Mouse (Mus musculus): ENCODE measurements at regions not wholly inside any gene's neighbourhood (a gene's known extent, or its start where the extent isn't known, plus 50 kb on each side); places are given as distances from the start of the nearest gene placed in this dataset.
A peak's percentile ranks its signal among the peaks of the same experiment; 100 is the strongest.

- Histone ChIP-seq H3K4me3 (no peak overlapping the region), H3K4me2 (no peak overlapping the region)
- 93% methylated on average over 6 of the region's 6 CpGs for WGBS
Measured at GRCm38 (mm10) chr10:111702435-111702834, 196.3 kb downstream of the Phlda1 start.

GRCm38 (mm10) chr10:111703447-111703846 lies 197.4 kb downstream of the Phlda1 start:
- Histone ChIP-seq H3K4me1 (no peaks in the 10 kb centered on the region), H3K4me2 (no peak overlapping the region), H3K9me3 (no peaks in the 10 kb centered on the region), H3K27ac (no peak overlapping the region), H3K9ac (no peak overlapping the region), H3K36me3 (no peaks in the 10 kb centered on the region), H3K4me3 (no peak overlapping the region), H3K27me3 (no peaks in the 10 kb centered on the region)
- WGBS: 87% methylated on average over 3 of the region's 3 CpGs
- ATAC-seq (ENCODE audit: borderline replicate concordance, extremely low read depth, low FRiP score, low TSS enrichment): no peak

More at GRCm38 (mm10) chr10:111702435-111702834, 196.3 kb downstream of the Phlda1 start:
- Histone ChIP-seq H3K27me3 (no peaks in the 10 kb centered on the region), H3K4me1 (no peaks in the 10 kb centered on the region), H3K27ac (no peak overlapping the region), H3K9ac (no peak overlapping the region), H3K9me3 (no peaks in the 10 kb centered on the region), H3K36me3 (no peaks in the 10 kb centered on the region)
- ATAC-seq (ENCODE audit: borderline replicate concordance, extremely low read depth, low FRiP score, low TSS enrichment): no peak

- no peaks in the 10 kb centered on the region for H3K9me3 ChIP-seq
- peaks cover 8% of the 10 kb centered on the region; the same call in 1 of the 2 replicates for H3K4me1 ChIP-seq
- H3K27ac ChIP-seq: no peak overlapping the region
- H3K36me3 ChIP-seq: no peaks in the 10 kb centered on the region
- 74% methylated on average over 5 of the region's 5 CpGs for WGBS
- no peak overlapping the region for H3K4me3 ChIP-seq
- ATAC-seq (ENCODE audit: borderline replicate concordance, extremely low read depth, low FRiP score, low TSS enrichment): no peak
- H3K4me2 ChIP-seq: no peak overlapping the region
- no peaks in the 10 kb centered on the region for H3K27me3 ChIP-seq
- H3K9ac ChIP-seq: no peak overlapping the region
Measured at GRCm38 (mm10) chr10:111711519-111712113, 205.5 kb downstream of the Phlda1 start.

GRCm38 (mm10) chr10:111712991-111713390 lies 206.9 kb downstream of the Phlda1 start:
- no peaks in the 10 kb centered on the region for H3K9me3 ChIP-seq
- no peak overlapping the region for H3K4me2 ChIP-seq
- H3K27me3 ChIP-seq: no peaks in the 10 kb centered on the region
- peaks cover 8% of the 10 kb centered on the region; the same call in 1 of the 2 replicates for H3K4me1 ChIP-seq
- H3K4me3 ChIP-seq: no peak overlapping the region
- WGBS: 90% methylated on average over 7 of the region's 7 CpGs
- no peak overlapping the region for H3K9ac ChIP-seq
- no peak for ATAC-seq (ENCODE audit: borderline replicate concordance, extremely low read depth, low FRiP score, low TSS enrichment)
- no peak overlapping the region for H3K27ac ChIP-seq
- no peaks in the 10 kb centered on the region for H3K36me3 ChIP-seq

GRCm38 (mm10) chr10:111713676-111714075 lies 207.6 kb downstream of the Phlda1 start:
- no peak; the same call in 1 of the 2 replicates for ATAC-seq (ENCODE audit: borderline replicate concordance, extremely low read depth, low FRiP score, low TSS enrichment)
- H3K9ac ChIP-seq: no peak overlapping the region
- H3K36me3 ChIP-seq: no peaks in the 10 kb centered on the region
- no peaks in the 10 kb centered on the region for H3K9me3 ChIP-seq
- peaks cover 8% of the 10 kb centered on the region; the same call in 1 of the 2 replicates for H3K4me1 ChIP-seq
- H3K4me3 ChIP-seq: no peak overlapping the region
- H3K4me2 ChIP-seq: no peak overlapping the region
- no peak overlapping the region for H3K27ac ChIP-seq
- no peaks in the 10 kb centered on the region for H3K27me3 ChIP-seq

GRCm38 (mm10) chr10:111715172-111715571 lies 209.1 kb downstream of the Phlda1 start:
- H3K9me3 ChIP-seq: no peaks in the 10 kb centered on the region
- no peak overlapping the region for H3K4me2 ChIP-seq
- peaks cover 13% of the 10 kb centered on the region; the same call in 1 of the 2 replicates for H3K4me1 ChIP-seq
- WGBS: 21% methylated on average over 6 of the region's 6 CpGs
- no peak overlapping the region for H3K9ac ChIP-seq
- ATAC-seq (ENCODE audit: borderline replicate concordance, extremely low read depth, low FRiP score, low TSS enrichment): no peak
- no peaks in the 10 kb centered on the region for H3K27me3 ChIP-seq
- no peaks in the 10 kb centered on the region for H3K36me3 ChIP-seq
- no peak overlapping the region for H3K27ac ChIP-seq
- H3K4me3 ChIP-seq: no peak overlapping the region

- no peak for ATAC-seq (ENCODE audit: borderline replicate concordance, extremely low read depth, low FRiP score, low TSS enrichment)
- Histone ChIP-seq H3K4me1 (peaks cover 13% of the 10 kb centered on the region; the same call in 1 of the 2 replicates), H3K27ac (no peak overlapping the region), H3K36me3 (no peaks in the 10 kb centered on the region), H3K9ac (no peak overlapping the region), H3K4me3 (no peak overlapping the region), H3K27me3 (no peaks in the 10 kb centered on the region), H3K4me2 (no peak overlapping the region), H3K9me3 (no peaks in the 10 kb centered on the region)
- WGBS: 71% methylated on average over 5 of the region's 5 CpGs
Measured at GRCm38 (mm10) chr10:111719632-111720031, 213.5 kb downstream of the Phlda1 start.

GRCm38 (mm10) chr10:111721068-111721467 lies 215.0 kb downstream of the Phlda1 start:
- Histone ChIP-seq H3K4me3 (no peak overlapping the region), H3K4me2 (no peak overlapping the region), H3K36me3 (no peaks in the 10 kb centered on the region), H3K27ac (no peak overlapping the region), H3K9me3 (no peaks in the 10 kb centered on the region), H3K9ac (no peak overlapping the region), H3K4me1 (0 out of 2 replicates have a peak, but pooled peaks cover 5% of the 10 kb centered on the region), H3K27me3 (no peaks in the 10 kb centered on the region)
- 66% methylated on average over 5 of the region's 5 CpGs for WGBS
- ATAC-seq (ENCODE audit: borderline replicate concordance, extremely low read depth, low FRiP score, low TSS enrichment): no peak

- no peak overlapping the region for H3K4me3 ChIP-seq
- H3K4me2 ChIP-seq: no peak overlapping the region
- no peak for ATAC-seq (ENCODE audit: borderline replicate concordance, extremely low read depth, low FRiP score, low TSS enrichment)
- H3K36me3 ChIP-seq: no peaks in the 10 kb centered on the region
- 0 out of 2 replicates have a peak, but pooled peaks cover 5% of the 10 kb centered on the region for H3K4me1 ChIP-seq
- H3K9me3 ChIP-seq: no peaks in the 10 kb centered on the region
- H3K27me3 ChIP-seq: no peaks in the 10 kb centered on the region
- no peak overlapping the region for H3K27ac ChIP-seq
- WGBS: 79% methylated on average over 2 of the region's 2 CpGs
- H3K9ac ChIP-seq: no peak overlapping the region
Measured at GRCm38 (mm10) chr10:111723885-111724284, 217.8 kb downstream of the Phlda1 start.

GRCm38 (mm10) chr10:111724574-111725414 lies 218.7 kb downstream of the Phlda1 start:
- Histone ChIP-seq H3K36me3 (no peaks in the 10 kb centered on the region), H3K27me3 (no peaks in the 10 kb centered on the region), H3K4me3 (no peak overlapping the region), H3K9ac (no peak overlapping the region), H3K4me2 (no peak overlapping the region), H3K4me1 (0 out of 2 replicates have a peak, but pooled peaks cover 1% of the 10 kb centered on the region), H3K27ac (no peak overlapping the region), H3K9me3 (no peaks in the 10 kb centered on the region)
- WGBS: 53% methylated on average over 7 of the region's 7 CpGs
- no peak for ATAC-seq (ENCODE audit: borderline replicate concordance, extremely low read depth, low FRiP score, low TSS enrichment)

GRCm38 (mm10) chr10:111736026-111736425 lies 229.9 kb downstream of the Phlda1 start:
- no peak for ATAC-seq (ENCODE audit: borderline replicate concordance, extremely low read depth, low FRiP score, low TSS enrichment)
- Histone ChIP-seq H3K4me2 (no peak overlapping the region), H3K4me1 (peaks cover 14% of the 10 kb centered on the region), H3K9ac (no peak overlapping the region), H3K27me3 (no peaks in the 10 kb centered on the region), H3K36me3 (no peaks in the 10 kb centered on the region), H3K27ac (no peak overlapping the region), H3K4me3 (no peak overlapping the region), H3K9me3 (no peaks in the 10 kb centered on the region)
- WGBS: 35% methylated on average over 3 of the region's 3 CpGs

GRCm38 (mm10) chr10:111739471-111740138 lies 232.9 kb upstream of the Krr1 start:
- 27% methylated on average over 5 of the region's 5 CpGs for WGBS
- H3K4me3 ChIP-seq: no peak overlapping the region
- no peaks in the 10 kb centered on the region for H3K27me3 ChIP-seq
- H3K4me2 ChIP-seq: no peak overlapping the region
- ATAC-seq (ENCODE audit: borderline replicate concordance, extremely low read depth, low FRiP score, low TSS enrichment): no peak
- no peak overlapping the region for H3K9ac ChIP-seq
- peak overlapping the region; percentile 83 for H3K27ac ChIP-seq
- H3K36me3 ChIP-seq: no peaks in the 10 kb centered on the region
- no peaks in the 10 kb centered on the region for H3K9me3 ChIP-seq
- H3K4me1 ChIP-seq: peaks cover 23% of the 10 kb centered on the region
